Mouse (Mus musculus) lung, postnatal 0 days (tissue): ENCODE data around the gene Hba-a2.

Experiments
- CTCF ChIP-seq: IDR thresholded peaks from 2 replicates; pipeline ENCODE4 v1.5.1; 2016; ENCODE audit warnings: antibody characterized with exemption, mild to moderate bottlenecking
- EP300 ChIP-seq: IDR thresholded peaks from 2 replicates; pipeline ENCODE4 v1.6.1; 2016; ENCODE audit warnings: antibody characterized with exemption, mild to moderate bottlenecking, control low read depth

GRCm38 (mm10) chr11:32281416-32282144, 14.7 kb upstream of the Hba-a2 start:
- no peak for TF ChIP-seq CTCF
- TF ChIP-seq EP300 = no peak
